ENCODE assay signal across 22 mouse cellular contexts in the genomic region with DNA sequence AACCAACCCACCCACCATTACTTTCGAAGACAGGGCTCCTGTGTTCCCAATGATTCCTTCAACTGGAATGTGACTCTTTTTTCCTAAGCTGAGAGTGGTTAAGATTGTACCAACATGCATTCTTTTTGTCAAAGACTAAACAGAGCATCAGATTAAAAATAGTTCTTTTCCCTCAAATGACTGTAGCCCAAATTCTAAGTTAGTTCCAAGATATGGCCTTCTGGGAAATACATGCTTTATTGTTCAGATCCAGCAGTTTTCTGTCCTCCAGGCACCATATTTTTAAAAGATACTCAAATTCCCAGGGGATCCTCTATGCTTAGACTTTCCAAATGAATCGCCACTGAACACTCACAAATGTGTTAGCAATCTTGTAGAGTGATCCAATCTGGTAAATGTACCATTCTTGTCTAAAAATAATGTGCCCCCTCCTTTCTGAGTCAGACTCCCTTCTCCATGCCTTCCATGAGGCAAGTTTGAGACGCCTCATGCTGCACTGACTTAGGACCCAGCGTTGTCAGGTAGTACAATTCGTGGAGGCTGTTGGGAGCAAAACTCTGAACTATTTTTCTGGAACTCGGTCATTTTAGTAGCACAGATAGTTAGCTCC. TPM values are rescaled to one million over a fixed set of nuclear protein-coding genes. Genes with fewer than 3 reads are reported as not detected.
"Had no signal": no experiment of that assay in that cellular context is flagged by ENCODE, and none has a peak within 500 bp of the region (broad histone marks: within the 10 kb centered on the region; RNA-seq: fewer than 3 reads in every experiment).

No protein-coding gene starts in this region.

- H3K27ac ChIP-seq: kidney, postnatal 0 days; limb, embryonic 10.5 days; limb, embryonic 13.5 days; liver, embryonic 12.5 days; liver, embryonic 15.5 days; neural tube, embryonic 12.5 days; neural tube, embryonic 15.5 days had no signal

- H3K4me3 ChIP-seq: limb, embryonic 10.5 days; limb, embryonic 13.5 days; liver, embryonic 12.5 days; liver, embryonic 15.5 days; neural tube, embryonic 12.5 days; neural tube, embryonic 15.5 days had no signal

- H3K4me2 ChIP-seq: limb, embryonic 13.5 days; liver, embryonic 12.5 days; liver, embryonic 15.5 days; midbrain, embryonic 11.5 days; neural tube, embryonic 12.5 days; neural tube, embryonic 15.5 days had no signal

- H3K27me3 ChIP-seq: limb, embryonic 13.5 days; liver, embryonic 12.5 days; neural tube, embryonic 12.5 days had no signal

- ATAC-seq: liver, embryonic 12.5 days had no signal

- H3K36me3 ChIP-seq: limb, embryonic 10.5 days; limb, embryonic 13.5 days; liver, embryonic 12.5 days; liver, embryonic 15.5 days; neural tube, embryonic 12.5 days; neural tube, embryonic 15.5 days had no signal

- DNase-seq: kidney, postnatal 25 days; liver; lung, adult 2 months; lung, postnatal 14 days; lung, postnatal 4 days; midbrain, embryonic 14.5 days; thymus, adult 2 months; thymus, postnatal 14 days; thymus, postnatal 4 days had no signal

- H3K9me3 ChIP-seq: limb, embryonic 10.5 days; liver, embryonic 12.5 days; liver, embryonic 15.5 days; neural tube, embryonic 12.5 days; neural tube, embryonic 15.5 days had no signal

- H3K9ac ChIP-seq: limb, embryonic 13.5 days; liver, embryonic 12.5 days; liver, embryonic 15.5 days; neural tube, embryonic 12.5 days; neural tube, embryonic 15.5 days had no signal

- H3K4me1 ChIP-seq: limb, embryonic 10.5 days; limb, embryonic 13.5 days; neural tube, embryonic 12.5 days; neural tube, embryonic 15.5 days had no signal

RNA-seq across cellular contexts. Expression of a gene that starts 57.1 kb away (rescaled TPM):
- polyA plus RNA-seq: kidney, embryonic 14.5 days; kidney, postnatal 0 days; large intestine, adult 2 months; limb, embryonic 10.5 days; limb, embryonic 13.5 days; liver, embryonic 12.5 days; liver, embryonic 15.5 days; lung, adult 2 months; lung, embryonic 16.5 days; midbrain, embryonic 11.5 days; midbrain, embryonic 14.5 days; midbrain, postnatal 0 days; neural tube, embryonic 12.5 days; neural tube, embryonic 15.5 days; stomach, embryonic 16.5 days had no signal
